Mouse (Mus musculus) stomach, postnatal 0 days (tissue): ENCODE results near the gene Ankrd39. TPM values are rescaled to one million over a fixed set of nuclear protein-coding genes. Genes with fewer than 3 reads are reported as not detected.

ENCODE experiments used
- ATAC-seq: fragments of 200-750 bp; cut with Nextera tagmentation; 2 replicates; pipeline ENCODE4 v1.8.0; 2017; ENCODE audit not compliant: low FRiP score, low TSS enrichment
- DNase-seq: peaks from one replicate; pipeline ENCODE4 v3.0.0-alpha.2; 2016; ENCODE audit warnings: low spot score
- H3K27ac ChIP-seq: fragments of 300-500 bp; sonication (generic); replicated peaks from 2 replicates; pipeline ENCODE4 v1.5.1; 2014; ENCODE audit warnings: mild to moderate bottlenecking, control low read depth
- H3K27me3 ChIP-seq: fragments of 300-500 bp; sonication (generic); 2 replicates; pipeline ENCODE4 v1.6.1; 2014; ENCODE audit warnings: low read length; ENCODE audit not compliant: control insufficient read depth, insufficient read depth
- H3K36me3 ChIP-seq: fragments of 300-500 bp; sonication (generic); 2 replicates; pipeline ENCODE4 v1.6.1; 2014; ENCODE audit warnings: low read length, mixed read lengths; ENCODE audit not compliant: control insufficient read depth, insufficient read depth
- H3K4me1 ChIP-seq: fragments of 300-500 bp; sonication (generic); replicated peaks from 2 replicates; pipeline ENCODE4 v1.6.1; 2014; ENCODE audit warnings: antibody characterized with exemption; ENCODE audit not compliant: control insufficient read depth, insufficient read depth
- H3K4me2 ChIP-seq: fragments of 300-500 bp; sonication (generic); replicated peaks from 2 replicates; pipeline ENCODE4 v1.6.1; 2014; ENCODE audit warnings: low read depth, mild to moderate bottlenecking, control low read depth, moderate library complexity
- H3K4me3 ChIP-seq: fragments of 300-500 bp; sonication (generic); 2 replicates; pipeline ENCODE4 v1.5.1; 2014; ENCODE audit warnings: low read depth, low read length, control low read depth
- H3K9ac ChIP-seq: fragments of 300-500 bp; sonication (generic); 2 replicates; pipeline ENCODE4 v1.6.1; 2014; ENCODE audit warnings: mild to moderate bottlenecking, low read length, control low read depth, mixed read lengths
- H3K9me3 ChIP-seq: fragments of 300-500 bp; sonication (generic); 2 replicates; pipeline ENCODE4 v1.6.1; 2016; ENCODE audit warnings: low read length; ENCODE audit not compliant: control insufficient read depth
- CTCF ChIP-seq: IDR thresholded peaks from 2 replicates; pipeline ENCODE4 v1.5.1; 2016; ENCODE audit warnings: antibody characterized with exemption, low read depth, mild to moderate bottlenecking, moderate library complexity
- EP300 ChIP-seq: optimal IDR thresholded peaks from 2 replicates; pipeline ENCODE3; 2016; ENCODE audit warnings: antibody characterized with exemption
- WGBS: fragments of 180-500 bp; shearing (Covaris S2); extraction: QIAGEN DNeasy Blood & Tissue Kit; methylation state at CpG from one replicate; pipeline ENCODE4 v1.1.7; 2014; 5-methylcytosine and 5-hydroxymethylcytosine counted together
- polyA plus RNA-seq: library from polyadenylated mRNA; unstranded; fragments of >200 nt; fragmentation: Nextera tagmentation; extraction: Ambion mirVana; gene quantifications from 2 replicates; pipeline ENCODE4 v1.2.1, GENCODE M21; 2015

Gene Ankrd39
- polyA plus RNA-seq, 1 experiment from 2014 or later = 19.5 TPM

- H3K27ac ChIP-seq = 0 out of 2 replicates have a peak overlapping the region, but pooled peaks have one; percentile 40
- no peak for TF ChIP-seq EP300
- TF ChIP-seq CTCF = no peak
- peaks cover 38% of the 10 kb centered on the region for H3K36me3 ChIP-seq
- no peaks in the 10 kb centered on the region for H3K27me3 ChIP-seq
- H3K4me1 ChIP-seq = peaks cover 8% of the 10 kb centered on the region
- H3K9ac ChIP-seq = 0 out of 2 replicates have a peak overlapping the region, but pooled peaks have one; percentile 23
- no peak overlapping the region for H3K4me3 ChIP-seq
- ATAC-seq (no peak), DNase-seq (no peak)
- WGBS = 65% methylated on average over 21 of the region's 21 CpGs
- no peaks in the 10 kb centered on the region for H3K9me3 ChIP-seq
- peak overlapping the region; percentile 83 for H3K4me2 ChIP-seq
Measured at GRCm38 (mm10) chr1:36554633-36555399, 7.6 kb upstream of the Ankrd39 start.

DNA sequence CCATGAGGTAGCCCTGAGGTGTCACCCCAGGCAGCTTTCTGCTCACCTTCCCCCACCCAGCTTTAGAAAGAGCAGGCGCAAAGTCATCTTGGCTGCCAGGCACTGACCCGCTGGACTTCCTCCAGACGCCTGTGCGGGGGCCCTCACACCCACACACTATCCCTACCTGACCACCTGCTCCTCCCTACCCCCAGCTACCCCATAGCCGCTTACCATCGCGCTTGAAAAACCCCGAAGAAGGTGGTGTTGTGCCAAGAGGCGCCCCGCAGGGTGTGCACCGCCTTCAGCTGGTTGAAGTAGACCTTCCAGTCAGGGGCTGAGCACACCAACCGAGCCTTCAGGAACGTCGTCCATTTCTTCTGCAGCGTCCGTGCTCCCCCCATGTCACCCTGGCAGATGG is 5.3 kb upstream of the Ankrd39 start:
- DNase-seq = no peak
- H3K4me3 ChIP-seq = no peak overlapping the region
- no peak for ATAC-seq
- no peaks in the 10 kb centered on the region for H3K9me3 ChIP-seq
- H3K4me2 ChIP-seq = no peak overlapping the region
- TF ChIP-seq EP300 (no peak), CTCF (no peak)
- no peak overlapping the region for H3K27ac ChIP-seq
- no peak overlapping the region for H3K9ac ChIP-seq
- H3K36me3 ChIP-seq = peaks cover 43% of the 10 kb centered on the region
- H3K27me3 ChIP-seq = no peaks in the 10 kb centered on the region
- peaks cover 8% of the 10 kb centered on the region for H3K4me1 ChIP-seq
- WGBS = 87% methylated on average over 16 of the region's 16 CpGs

GRCm38 (mm10) chr1:36551904-36552303 is 4.7 kb upstream of the Ankrd39 start:
- H3K4me1 ChIP-seq = peaks cover 8% of the 10 kb centered on the region
- WGBS = 81% methylated on average over 17 of the region's 17 CpGs
- peak; percentile 31; the same call in 1 of the 2 replicates for TF ChIP-seq CTCF
- no peak for TF ChIP-seq EP300

DNA sequence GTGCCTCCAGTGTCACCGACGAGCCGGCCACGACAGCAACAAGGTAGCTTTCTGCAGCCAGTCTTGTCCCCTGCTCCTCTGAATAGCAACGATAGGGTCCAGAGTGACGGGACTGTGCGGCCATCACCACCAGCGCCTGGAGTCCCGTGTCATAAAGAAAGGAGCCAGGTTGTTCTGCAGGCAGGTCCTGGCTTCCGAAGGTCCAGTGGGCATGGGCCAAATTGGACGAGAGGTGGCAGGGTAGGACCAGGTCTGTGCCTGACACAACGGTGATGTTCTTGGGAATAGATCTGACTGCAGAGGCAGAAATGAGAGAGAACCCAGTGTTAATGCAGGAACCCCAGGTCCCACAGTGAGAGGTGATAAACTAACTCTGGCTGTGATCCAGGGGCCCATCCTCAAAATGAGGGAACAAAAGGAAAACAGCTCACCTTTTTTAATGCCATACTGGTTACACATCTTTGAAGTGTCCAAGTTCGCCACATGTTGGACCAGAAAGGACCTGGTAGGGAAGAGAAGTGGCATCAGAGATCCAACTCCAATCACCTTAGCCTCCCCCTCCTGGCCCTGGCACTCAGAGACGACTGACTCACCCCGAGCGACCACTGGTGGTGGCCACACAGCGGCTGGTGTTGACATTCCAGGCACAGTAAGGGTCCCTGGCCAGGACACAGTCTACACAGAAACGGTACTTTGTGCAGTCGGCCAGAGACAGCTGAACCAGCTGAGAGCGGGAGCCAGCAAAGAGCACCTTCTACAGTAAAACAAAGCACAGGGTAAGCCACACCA is 3.0 kb upstream of the Ankrd39 start:
- ATAC-seq (no peak), DNase-seq (no peak)
- H3K4me2 ChIP-seq = no peak overlapping the region
- no peaks in the 10 kb centered on the region for H3K27me3 ChIP-seq
- WGBS = 72% methylated on average over 20 of the region's 20 CpGs
- H3K4me1 ChIP-seq = peaks cover 1% of the 10 kb centered on the region
- H3K27ac ChIP-seq = no peak overlapping the region
- no peak overlapping the region for H3K9ac ChIP-seq
- TF ChIP-seq EP300 (no peak), CTCF (peak; percentile 28)
- no peak overlapping the region for H3K4me3 ChIP-seq
- H3K36me3 ChIP-seq = peaks cover 43% of the 10 kb centered on the region
- H3K9me3 ChIP-seq = no peaks in the 10 kb centered on the region

More at GRCm38 (mm10) chr1:36551904-36552303, 4.7 kb upstream of the Ankrd39 start:
- Histone ChIP-seq H3K27me3 (no peaks in the 10 kb centered on the region), H3K9me3 (no peaks in the 10 kb centered on the region), H3K27ac (no peak overlapping the region), H3K4me3 (no peak overlapping the region), H3K36me3 (peaks cover 43% of the 10 kb centered on the region), H3K9ac (no peak overlapping the region), H3K4me2 (no peak overlapping the region)
- ATAC-seq = no peak
- DNase-seq = no peak

- ATAC-seq = no peak
Measured at GRCm38 (mm10) chr1:36549491-36549890, 2.2 kb upstream of the Ankrd39 start.

GRCm38 (mm10) chr1:36548771-36549170 is 1.5 kb upstream of the Ankrd39 start:
- H3K27ac ChIP-seq = no peak overlapping the region
- H3K4me2 ChIP-seq = no peak overlapping the region
- H3K4me1 ChIP-seq = no peaks in the 10 kb centered on the region
- ATAC-seq = no peak
- no peak overlapping the region for H3K9ac ChIP-seq
- peaks cover 36% of the 10 kb centered on the region for H3K36me3 ChIP-seq
- TF ChIP-seq EP300 (no peak), CTCF (no peak)
- no peak overlapping the region for H3K4me3 ChIP-seq
- H3K9me3 ChIP-seq = no peaks in the 10 kb centered on the region
- no peak for DNase-seq
- no peaks in the 10 kb centered on the region for H3K27me3 ChIP-seq
- 40% methylated on average over 8 of the region's 8 CpGs for WGBS

More at GRCm38 (mm10) chr1:36549491-36549890, 2.2 kb upstream of the Ankrd39 start:
- H3K4me3 ChIP-seq = no peak overlapping the region
- WGBS = 60% methylated on average over 18 of the region's 18 CpGs
- H3K36me3 ChIP-seq = peaks cover 40% of the 10 kb centered on the region
- DNase-seq = no peak
- H3K27ac ChIP-seq = no peak overlapping the region
- H3K4me1 ChIP-seq = no peaks in the 10 kb centered on the region
- no peak overlapping the region for H3K9ac ChIP-seq
- no peak overlapping the region for H3K4me2 ChIP-seq
- no peaks in the 10 kb centered on the region for H3K27me3 ChIP-seq
- TF ChIP-seq CTCF (no peak), EP300 (no peak)
- H3K9me3 ChIP-seq = no peaks in the 10 kb centered on the region
